Mouse (Mus musculus) kidney, embryonic 14.5 days (tissue): Measurements from ENCODE around the gene Fosl2. TPM values are rescaled to one million over a fixed set of nuclear protein-coding genes. Genes with fewer than 3 reads are reported as not detected.

ENCODE experiments used
- ATAC-seq: fragments of 200-750 bp; cut with Nextera tagmentation; 2 replicates; pipeline ENCODE4 v1.8.0; 2017; ENCODE audit warnings: moderate number of reproducible peaks, mild to moderate bottlenecking, moderate TSS enrichment, moderate library complexity; ENCODE audit not compliant: low FRiP score, low TSS enrichment
- H3K27ac ChIP-seq: fragments of 300-500 bp; sonication (generic); 2 replicates; pipeline ENCODE4 v1.5.1; 2014; ENCODE audit warnings: low read depth, mild to moderate bottlenecking, low read length, moderate library complexity, mixed read lengths
- H3K27me3 ChIP-seq: fragments of 300-500 bp; sonication (generic); 2 replicates; pipeline ENCODE4 v1.6.1; 2014; ENCODE audit warnings: mild to moderate bottlenecking, low read length; ENCODE audit not compliant: control insufficient read depth, insufficient read depth
- H3K36me3 ChIP-seq: fragments of 300-500 bp; sonication (generic); 2 replicates; pipeline ENCODE4 v1.6.1; 2014; ENCODE audit warnings: low read length, mixed read lengths; ENCODE audit not compliant: control insufficient read depth, insufficient read depth
- H3K4me1 ChIP-seq: fragments of 300-500 bp; sonication (generic); 2 replicates; pipeline ENCODE4 v1.6.1; 2014; ENCODE audit warnings: low read length, mixed read lengths; ENCODE audit not compliant: control insufficient read depth, insufficient read depth
- H3K4me2 ChIP-seq: fragments of 300-500 bp; sonication (generic); replicated peaks from 2 replicates; pipeline ENCODE4 v1.6.1; 2014; ENCODE audit warnings: low read depth, mild to moderate bottlenecking, low read length
- H3K4me3 ChIP-seq: fragments of 300-500 bp; sonication (generic); 2 replicates; pipeline ENCODE4 v1.5.1; 2014; ENCODE audit warnings: mild to moderate bottlenecking, low read length
- H3K9ac ChIP-seq: fragments of 300-500 bp; sonication (generic); 2 replicates; pipeline ENCODE4 v1.6.1; 2014; ENCODE audit warnings: low read depth, mild to moderate bottlenecking, low read length, moderate library complexity
- H3K9me3 ChIP-seq: fragments of 300-500 bp; sonication (generic); 2 replicates; pipeline ENCODE4 v1.6.1; 2016; ENCODE audit warnings: low read length; ENCODE audit not compliant: control insufficient read depth
- WGBS: fragments of 180-500 bp; shearing (Covaris S2); extraction: QIAGEN DNeasy Blood & Tissue Kit; methylation state at CpG from one replicate; pipeline ENCODE4 v1.1.7; 2014; 5-methylcytosine and 5-hydroxymethylcytosine counted together
- polyA plus RNA-seq: library from polyadenylated mRNA; unstranded; fragments of >200 nt; fragmentation: Nextera tagmentation; extraction: Ambion mirVana; gene quantifications from 2 replicates; pipeline ENCODE4 v1.2.1, GENCODE M21; 2014

Gene Fosl2
- polyA plus RNA-seq, 1 experiment from 2014 or later, result 7.1 TPM

- Histone ChIP-seq H3K27me3 (no peaks in the 10 kb centered on the region), H3K27ac (no peak overlapping the region), H3K4me1 (no peaks in the 10 kb centered on the region), H3K9ac (no peak overlapping the region), H3K9me3 (no peaks in the 10 kb centered on the region), H3K4me2 (no peak overlapping the region), H3K36me3 (no peaks in the 10 kb centered on the region), H3K4me3 (no peak overlapping the region)
- no peak for ATAC-seq
- WGBS, result 95% methylated on average over 3 of the region's 3 CpGs
Measured at GRCm38 (mm10) chr5:32199594-32199993, 64.0 kb downstream of the Fosl2 start.

- H3K4me2 ChIP-seq, result no peak overlapping the region
- H3K4me3 ChIP-seq, result no peak overlapping the region
- H3K9me3 ChIP-seq, result no peaks in the 10 kb centered on the region
- no peaks in the 10 kb centered on the region for H3K36me3 ChIP-seq
- no peak overlapping the region for H3K27ac ChIP-seq
- no peaks in the 10 kb centered on the region for H3K4me1 ChIP-seq
- 79% methylated on average over 4 of the region's 4 CpGs for WGBS
- no peaks in the 10 kb centered on the region for H3K27me3 ChIP-seq
- H3K9ac ChIP-seq, result no peak overlapping the region
- no peak for ATAC-seq
Measured at GRCm38 (mm10) chr5:32204653-32205052, 69.1 kb downstream of the Fosl2 start.

- 66% methylated on average over 2 of the region's 2 CpGs for WGBS
- Histone ChIP-seq H3K36me3 (no peaks in the 10 kb centered on the region), H3K27ac (no peak overlapping the region)
Measured at GRCm38 (mm10) chr5:32206726-32207125, 71.1 kb downstream of the Fosl2 start.

More at GRCm38 (mm10) chr5:32206726-32207125, 71.1 kb downstream of the Fosl2 start:
- Histone ChIP-seq H3K9me3 (no peaks in the 10 kb centered on the region), H3K9ac (no peak overlapping the region), H3K4me3 (no peak overlapping the region), H3K27me3 (no peaks in the 10 kb centered on the region), H3K4me2 (no peak overlapping the region), H3K4me1 (no peaks in the 10 kb centered on the region)
- ATAC-seq, result no peak

Other genes starting within 250 kb of the Fosl2 start
- not detected in 2 replicates for gene Plb1, start 96.9 kb downstream of the Fosl2 start, polyA plus RNA-seq